Mouse (Mus musculus) neutrophil, adult 5-6 weeks (primary cell): ENCODE data around the gene Clec4b2. TPM values are rescaled to one million over a fixed set of nuclear protein-coding genes. Genes with fewer than 3 reads are reported as not detected.

Experiments used
- total RNA-seq: library from RNA; stranded (forward); fragments of 200-1000 nt; gene quantifications from 2 replicates; pipeline ENCODE4 v1.2.3, GENCODE M21; 2017

Gene Clec4b2
- total RNA-seq, 1 experiment from 2014 or later: 0.58 TPM

Other genes starting within 250 kb of the Clec4b2 start
- 37.1 and 53.7 TPM in 2 replicates for gene Clec4a3, start 220.4 kb upstream of the Clec4b2 start, total RNA-seq
- gene Clec4a4, start 182.5 kb upstream of the Clec4b2 start, total RNA-seq: 1.2 and 3.1 TPM in 2 replicates
- not detected in 2 replicates for gene Clec4b1, start 122.9 kb upstream of the Clec4b2 start, total RNA-seq
- gene Clec4a2, start 66.5 kb upstream of the Clec4b2 start, total RNA-seq: 37.0 and 44.0 TPM in 2 replicates
- gene Clec4n, start 57.0 kb downstream of the Clec4b2 start, total RNA-seq: 29.6 and 30.4 TPM in 2 replicates
- 512 and 520 TPM in 2 replicates for gene Clec4d, start 89.2 kb downstream of the Clec4b2 start, total RNA-seq
- gene Clec4e, start 117.0 kb downstream of the Clec4b2 start, total RNA-seq: 180 and 189 TPM in 2 replicates
- not detected in 2 replicates for gene Vmn2r19, start 135.4 kb downstream of the Clec4b2 start, total RNA-seq
- not detected in 2 replicates for gene Vmn2r20, start 245.2 kb downstream of the Clec4b2 start, total RNA-seq